Mouse (Mus musculus) ES-E14 (cell line): ENCODE measurements around the gene Sh3pxd2a. TPM values are rescaled to one million over a fixed set of nuclear protein-coding genes. Genes with fewer than 3 reads are reported as not detected.

Experiments
- DNase-seq: peaks from one replicate; pipeline ENCODE4 v3.0.0-alpha.2; 2013; ENCODE audit warnings: low read depth, low spot score
- H3K27ac ChIP-seq: 2 replicates; pipeline ENCODE4 v1.5.1; 2012; ENCODE audit warnings: low read depth, mild to moderate bottlenecking, low read length, moderate library complexity, mixed read lengths; ENCODE audit not compliant: poor library complexity, insufficient read depth, severe bottlenecking
- H3K36me3 ChIP-seq: 2 replicates; pipeline ENCODE4 v1.6.1; 2012; ENCODE audit warnings: mild to moderate bottlenecking, low read length, moderate library complexity, mixed read lengths; ENCODE audit not compliant: control insufficient read depth, poor library complexity, insufficient read depth, severe bottlenecking
- H3K4me1 ChIP-seq, 2 experiments: fragments of 150-350 bp in 1 of 2; sonication (generic) in 1 of 2; 2 replicates each; pipeline ENCODE4 v1.6.1; 2012; ENCODE audit warnings: low read length in 2 of 2, mild to moderate bottlenecking in 1 of 2, mixed read lengths in 1 of 2; ENCODE audit not compliant: control insufficient read depth in 2 of 2, insufficient read depth in 2 of 2, poor library complexity in 1 of 2
- H3K4me3 ChIP-seq, 2 experiments: fragments of 150-350 bp in 1 of 2; sonication (generic) in 1 of 2; 2 replicates each; pipeline ENCODE4 v1.5.1; 2012; ENCODE audit warnings: low read length in 2 of 2, low read depth in 1 of 2, mild to moderate bottlenecking in 1 of 2, mixed read lengths in 1 of 2; ENCODE audit not compliant: insufficient read depth in 1 of 2, poor library complexity in 1 of 2, severe bottlenecking in 1 of 2
- H3K9ac ChIP-seq: 2 replicates; pipeline ENCODE4 v1.6.1; 2012; ENCODE audit warnings: low read depth, mild to moderate bottlenecking, low read length, mixed read lengths; ENCODE audit not compliant: poor library complexity, insufficient read depth, severe bottlenecking
- H3K9me3 ChIP-seq: fragments of 150-350 bp; sonication (generic); 2 replicates; pipeline ENCODE4 v1.6.1; 2012; ENCODE audit warnings: low read depth, mild to moderate bottlenecking, low read length; ENCODE audit not compliant: control insufficient read depth, insufficient read depth
- CHD2 ChIP-seq: IDR thresholded peaks from 2 replicates; pipeline ENCODE4 v1.6.1; 2014; ENCODE audit warnings: mild to moderate bottlenecking, low read depth, low read length, inconsistent platforms
- HCFC1 ChIP-seq: IDR thresholded peaks from 2 replicates; pipeline ENCODE4 v1.6.1; 2012; ENCODE audit warnings: low read length, inconsistent platforms, borderline replicate concordance; ENCODE audit not compliant: insufficient read depth
- MAFK ChIP-seq: IDR thresholded peaks from 2 replicates; pipeline ENCODE4 v1.6.1; 2014; ENCODE audit warnings: mild to moderate bottlenecking, low read depth, low read length, inconsistent platforms; ENCODE audit not compliant: insufficient read depth
- ZC3H11A ChIP-seq: IDR thresholded peaks from 2 replicates; pipeline ENCODE4 v1.6.1; 2012; ENCODE audit warnings: low read depth, mild to moderate bottlenecking, inconsistent platforms, low read length, borderline replicate concordance
- ZNF384 ChIP-seq: IDR thresholded peaks from 2 replicates; pipeline ENCODE4 v1.6.1; 2012; ENCODE audit warnings: low read depth, low read length, inconsistent platforms
- in situ Hi-C, 2 experiments: fragments of 600-800 bp; cut with MboI; formaldehyde crosslinking; loops; one replicate each; pipeline ENCODE4 v1.15.1; 2025; ENCODE audit warnings: low sequenced_read_pairs in 2 of 2, inconsistent platforms in 1 of 2; ENCODE audit not compliant: unreplicated experiment in 2 of 2
- total RNA-seq: library from RNA; depleted of rRNA; stranded (reverse); fragments of 300-350 nt; gene quantifications from 2 replicates; pipeline ENCODE4 v1.2.3, GENCODE M21; 2012

Gene Sh3pxd2a
- total RNA-seq, 1 experiment = 13.0 TPM

DNA sequence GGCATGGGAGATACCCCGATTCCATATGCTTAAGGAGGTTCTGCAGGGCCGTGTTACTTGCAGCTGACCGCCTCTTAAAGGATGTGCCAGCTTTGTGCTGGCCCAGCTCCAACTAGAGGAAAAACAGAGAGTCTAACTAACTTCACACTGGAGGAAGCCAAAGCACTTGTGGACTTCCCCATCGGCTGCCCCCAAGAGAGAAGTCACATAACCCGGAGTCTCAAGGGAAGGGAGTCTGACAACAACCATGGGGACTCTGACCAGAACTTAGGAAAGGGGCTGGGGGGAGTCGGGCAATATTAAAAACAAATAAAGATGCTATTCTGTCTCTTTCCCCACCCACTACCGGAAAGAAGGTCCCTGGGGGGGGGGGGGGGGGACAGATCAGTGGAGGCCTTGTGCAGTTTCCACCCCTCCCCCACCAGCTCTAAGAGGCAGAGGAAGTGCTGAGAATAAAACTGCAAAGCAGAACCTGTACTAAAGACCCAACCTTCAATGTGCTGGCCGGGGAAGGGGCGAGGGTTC, 17.3 kb downstream of the Sh3pxd2a start:
- TF ChIP-seq ZC3H11A (no peak), MAFK (no peak), CHD2 (no peak), ZNF384 (no peak), HCFC1 (no peak)
- in situ Hi-C loops = no loop called here
- Histone ChIP-seq H3K9me3 (no peaks in the 10 kb centered on the region), H3K4me3 (no peak overlapping the region; a peak in 1 of 4 replicates), H3K9ac (peak overlapping the region; percentile 4; the same call in 1 of the 2 replicates), H3K27ac (no peak overlapping the region; the same call in 1 of the 2 replicates), H3K4me1 (peaks cover 19 to 62% of the 10 kb centered on the region in 2 experiments), H3K36me3 (no peaks in the 10 kb centered on the region)
- no peak for DNase-seq

DNA sequence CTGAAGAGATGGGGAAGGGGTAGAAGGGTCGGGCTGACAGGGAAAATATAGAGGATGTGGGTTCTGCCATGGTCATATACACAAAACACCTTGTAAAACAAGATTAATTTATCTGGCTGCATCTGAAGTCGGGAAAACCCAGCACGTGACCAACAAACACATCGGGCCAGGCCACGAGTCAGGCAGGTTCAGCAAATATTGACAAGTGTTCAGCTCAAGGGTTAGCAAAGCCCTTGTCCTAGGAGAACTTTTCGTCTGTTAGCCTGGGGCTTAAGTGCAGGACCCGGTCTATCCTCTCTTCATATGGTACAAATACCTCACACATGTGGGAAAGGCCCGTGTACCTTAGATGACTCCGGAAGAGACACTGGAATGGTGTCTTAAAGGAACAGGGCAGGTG, 18.1 kb downstream of the Sh3pxd2a start:
- H3K9me3 ChIP-seq = no peaks in the 10 kb centered on the region
- H3K27ac ChIP-seq = no peak overlapping the region
- no peak for DNase-seq
- H3K4me1 ChIP-seq = peaks cover 13 to 62% of the 10 kb centered on the region in 2 experiments
- 0 out of 2 replicates have a peak overlapping the region, but pooled peaks have one; percentile 4 for H3K9ac ChIP-seq
- H3K4me3 ChIP-seq = no peak overlapping the region
- in situ Hi-C loops = no loop called here
- TF ChIP-seq MAFK (no peak), ZNF384 (no peak), ZC3H11A (no peak), CHD2 (no peak), HCFC1 (no peak)
- H3K36me3 ChIP-seq = no peaks in the 10 kb centered on the region

DNA sequence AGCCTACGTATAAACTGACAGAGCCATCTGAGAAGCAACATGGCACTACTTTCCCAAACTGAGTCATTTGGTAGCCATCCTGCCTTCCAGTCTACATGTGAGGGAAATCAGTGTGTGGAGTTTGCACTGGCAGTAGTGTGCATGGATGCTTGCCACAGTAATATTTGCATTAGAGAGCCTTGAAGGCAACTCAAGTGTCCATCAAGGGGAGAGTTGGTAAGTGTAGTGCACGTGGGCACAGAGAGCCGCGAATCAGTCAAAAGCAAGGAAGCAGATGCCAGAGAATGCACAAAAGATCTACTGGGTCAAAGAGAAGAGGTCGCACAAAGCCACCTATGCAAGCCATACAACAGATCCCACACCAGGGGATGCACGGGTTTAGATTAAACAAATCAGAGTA, 18.5 kb downstream of the Sh3pxd2a start:
- no peaks in the 10 kb centered on the region for H3K36me3 ChIP-seq
- no peak overlapping the region for H3K4me3 ChIP-seq
- no peak overlapping the region for H3K9ac ChIP-seq
- no peak overlapping the region for H3K27ac ChIP-seq
- TF ChIP-seq ZNF384 (no peak), MAFK (no peak), ZC3H11A (no peak), HCFC1 (no peak), CHD2 (no peak)
- peaks cover 13 to 66% of the 10 kb centered on the region in 2 experiments for H3K4me1 ChIP-seq
- no peaks in the 10 kb centered on the region for H3K9me3 ChIP-seq
- in situ Hi-C loops = no loop called here
- DNase-seq = no peak

DNA sequence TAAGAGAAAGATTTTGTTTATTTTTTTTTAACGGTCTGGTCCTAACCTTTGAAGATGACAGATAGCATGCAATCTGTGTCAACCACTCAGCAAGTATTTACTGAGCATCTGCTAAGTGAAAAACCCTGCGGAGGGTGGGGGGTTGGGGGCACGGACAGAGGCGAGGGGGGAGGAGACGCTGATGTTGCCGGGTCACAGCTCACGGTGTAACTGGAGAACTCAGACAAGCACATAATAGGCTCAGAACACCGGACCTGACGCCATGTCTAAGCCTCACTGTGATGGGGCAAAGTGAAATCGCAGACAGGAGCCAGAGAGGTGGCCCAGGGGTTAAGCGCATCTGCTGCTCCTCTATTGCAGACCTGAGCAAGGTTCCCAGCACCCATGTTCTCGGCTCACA, 19.7 kb downstream of the Sh3pxd2a start:
- in situ Hi-C loops = no loop called here
- Histone ChIP-seq H3K9me3 (no peaks in the 10 kb centered on the region), H3K4me1 (peaks cover 10 to 64% of the 10 kb centered on the region in 2 experiments), H3K9ac (no peak overlapping the region), H3K27ac (no peak overlapping the region), H3K36me3 (no peaks in the 10 kb centered on the region), H3K4me3 (no peak overlapping the region)
- DNase-seq = no peak
- no peak for TF ChIP-seq ZC3H11A
- no peak for TF ChIP-seq MAFK
- TF ChIP-seq CHD2 = no peak
- no peak for TF ChIP-seq ZNF384
- TF ChIP-seq HCFC1 = no peak

DNA sequence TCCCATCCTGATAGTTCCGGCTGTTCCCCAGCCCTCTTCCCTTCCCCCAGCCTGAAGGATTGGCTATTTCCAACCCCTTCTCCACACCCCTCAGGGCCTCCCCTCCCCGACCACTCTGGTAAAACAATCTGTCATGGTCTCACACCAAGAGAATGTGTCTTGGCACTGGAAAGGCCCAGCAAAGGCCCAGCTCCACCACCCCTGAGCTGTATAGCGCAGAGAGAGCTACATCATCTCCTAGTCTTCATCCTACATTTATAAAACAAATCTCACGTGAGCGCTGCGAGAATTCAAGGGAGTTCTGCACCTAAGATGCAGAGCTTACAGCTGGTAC, 21.9 kb downstream of the Sh3pxd2a start:
- H3K4me1 ChIP-seq = peaks cover 6 to 54% of the 10 kb centered on the region in 2 experiments
- no peak for DNase-seq
- TF ChIP-seq CHD2 = no peak
- no peak for TF ChIP-seq MAFK
- TF ChIP-seq ZC3H11A = no peak
- TF ChIP-seq ZNF384 = no peak
- TF ChIP-seq HCFC1 = no peak
- no peaks in the 10 kb centered on the region for H3K9me3 ChIP-seq
- H3K36me3 ChIP-seq = no peaks in the 10 kb centered on the region
- in situ Hi-C loops = no loop called here
- no peak overlapping the region for H3K4me3 ChIP-seq
- no peak overlapping the region for H3K9ac ChIP-seq
- H3K27ac ChIP-seq = no peak overlapping the region
